Mouse (Mus musculus) mammary gland, adult 2 months (tissue): ENCODE data around the gene Mycl. TPM values are rescaled to one million over a fixed set of nuclear protein-coding genes. Genes with fewer than 3 reads are reported as not detected.

Source experiments
- polyA plus RNA-seq: library from polyadenylated mRNA; depleted of rRNA; stranded (reverse); fragments of >200 nt; gene quantifications from 2 replicates; pipeline ENCODE4 v1.2.3, GENCODE M21; 2012; ENCODE audit warnings: low replicate concordance; rRNA removed

Gene Mycl
- polyA plus RNA-seq: 22.7 and 23.3 TPM in 2 replicates

GRCm38 (mm10) chr4:122995404-122996220 is at the start of gene Mycl:
Mycl (plus strand) TSS chr4:122995652.

GRCm38 (mm10) chr4:122961100-122961567 is 34.3 kb upstream of the Mycl start, which contains the start of gene Mfsd2a:
Mfsd2a (minus strand) TSS chr4:122961188.

GRCm38 (mm10) chr4:123016451-123016957 is 21.1 kb downstream of the Mycl start, which contains the start of gene Trit1:
Trit1 (plus strand) TSS chr4:123016597.

Other genes starting within 250 kb of the Mycl start
- gene Ppt1, start 159.4 kb upstream of the Mycl start, polyA plus RNA-seq: 27.0 and 57.1 TPM in 2 replicates
- 88.0 and 120 TPM in 2 replicates for gene Cap1, start 109.6 kb upstream of the Mycl start, polyA plus RNA-seq
- gene Mfsd2a, start 34.5 kb upstream of the Mycl start, polyA plus RNA-seq: 16.9 and 31.4 TPM in 2 replicates
- 7.5 and 9.3 TPM in 2 replicates for gene Trit1, start 20.9 kb downstream of the Mycl start, polyA plus RNA-seq
- gene Bmp8b, start 109.5 kb downstream of the Mycl start, polyA plus RNA-seq: 0.31 and 0.50 TPM in 2 replicates
- gene Oxct2b, start 120.6 kb downstream of the Mycl start, polyA plus RNA-seq: 0.07 TPM in 1 of 2 replicates, not detected in the other
- gene Ppie, start 144.3 kb downstream of the Mycl start, polyA plus RNA-seq: 12.7 and 15.0 TPM in 2 replicates
- gene Hpcal4, start 187.6 kb downstream of the Mycl start, polyA plus RNA-seq: 0.27 and 0.92 TPM in 2 replicates
- gene Nt5c1a, start 205.9 kb downstream of the Mycl start, polyA plus RNA-seq: 0.38 and 2.9 TPM in 2 replicates
- 5.7 and 7.5 TPM in 2 replicates for gene Heyl, start 237.9 kb downstream of the Mycl start, polyA plus RNA-seq